Mouse (Mus musculus): ENCODE measurements around the gene Zfp451. TPM values are rescaled to one million over a fixed set of nuclear protein-coding genes. Genes with fewer than 3 reads are reported as not detected.

The Zfp451 gene
- polyA plus RNA-seq, 1 experiment from 2014 or later, result 31.9 TPM

Other genes with a start within 250 kb of the Zfp451 start
- 37.3 and 40.2 TPM in 2 replicates for gene Prim2, start 144.8 kb downstream of the Zfp451 start, polyA plus RNA-seq (2015; fragmentation: Nextera tagmentation; extraction: Ambion mirVana)
- 37.8 and 39.4 TPM in 2 replicates for gene Rab23, start 94.7 kb downstream of the Zfp451 start, polyA plus RNA-seq (2015; fragmentation: Nextera tagmentation; extraction: Ambion mirVana)
- 48.1 and 52.3 TPM in 2 replicates for gene Bag2, start 56.8 kb downstream of the Zfp451 start, polyA plus RNA-seq (2015; fragmentation: Nextera tagmentation; extraction: Ambion mirVana)
- gene Bend6, start 93.2 kb upstream of the Zfp451 start, polyA plus RNA-seq (2015; fragmentation: Nextera tagmentation; extraction: Ambion mirVana), result 1.6 and 1.7 TPM in 2 replicates
- gene Dst, start 93.6 kb upstream of the Zfp451 start, polyA plus RNA-seq (2015; fragmentation: Nextera tagmentation; extraction: Ambion mirVana), result 22.3 and 23.5 TPM in 2 replicates